In the genomic region with DNA sequence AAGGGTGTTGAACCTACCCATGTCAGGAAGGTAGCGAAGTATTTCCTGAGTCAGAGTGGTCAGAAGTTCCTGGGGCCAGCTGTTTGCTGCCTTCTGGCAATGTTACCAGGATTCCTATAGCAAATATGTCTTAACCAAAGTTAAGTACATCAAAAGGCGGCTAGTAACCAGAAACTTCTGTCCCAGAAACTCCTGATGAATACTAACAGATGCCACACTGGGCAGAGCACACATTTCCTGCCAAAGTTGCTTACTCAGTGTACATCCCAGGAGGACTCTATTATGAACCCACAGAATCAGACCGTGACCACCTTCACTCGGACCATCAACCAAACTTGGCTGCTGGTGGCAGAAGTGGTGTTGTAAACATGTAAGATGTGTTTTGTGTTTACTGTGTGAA, we compare ENCODE assay signal across 24 mouse cellular contexts.
"Had no signal": no experiment of that assay in that cellular context is flagged by ENCODE, and none has a peak within 500 bp of the region (broad histone marks: within the 10 kb centered on the region; RNA-seq: fewer than 3 reads in every experiment).

No protein-coding gene starts in this region.

- H3K27me3 ChIP-seq: liver, embryonic 15.5 days; lung, embryonic 15.5 days; megakaryocyte, embryonic 14.5 days; midbrain, embryonic 13.5 days; midbrain, embryonic 15.5 days; neural tube, embryonic 13.5 days; neural tube, embryonic 15.5 days; stomach, embryonic 15.5 days had no signal

- H3K36me3 ChIP-seq: liver, embryonic 15.5 days; lung, embryonic 15.5 days; midbrain, embryonic 13.5 days; midbrain, embryonic 15.5 days; neural tube, embryonic 13.5 days; neural tube, embryonic 15.5 days; stomach, embryonic 15.5 days had no signal

- ATAC-seq: liver, postnatal 0 days; lung, postnatal 0 days; midbrain, embryonic 13.5 days; midbrain, embryonic 15.5 days had no signal

- H3K9me3 ChIP-seq: liver, embryonic 15.5 days; lung, embryonic 15.5 days; megakaryocyte, embryonic 14.5 days; midbrain, embryonic 13.5 days; midbrain, embryonic 15.5 days; neural tube, embryonic 13.5 days; neural tube, embryonic 15.5 days; stomach, embryonic 15.5 days had no signal

- H3K4me1 ChIP-seq: liver, embryonic 15.5 days; lung, embryonic 15.5 days; megakaryocyte, embryonic 14.5 days; stomach, embryonic 15.5 days had no signal

- H3K4me3 ChIP-seq: liver, embryonic 15.5 days; lung, embryonic 15.5 days; megakaryocyte, embryonic 14.5 days; midbrain, embryonic 13.5 days; midbrain, embryonic 15.5 days; neural tube, embryonic 13.5 days; neural tube, embryonic 15.5 days; stomach, embryonic 15.5 days had no signal

- DNase-seq: liver, postnatal 0 days; lung, adult 2 months; lung, postnatal 14 days; lung, postnatal 36 days; retina, postnatal 1 day; right cerebral cortex, adult 18-20 months; right cerebral cortex, postnatal 25 days; right cerebral cortex, postnatal 4 days; spleen, adult 18-20 months; thymus, adult 2 months; thymus, postnatal 25 days; thymus, postnatal 4 days had no signal

- H3K27ac ChIP-seq: liver, embryonic 15.5 days; lung, embryonic 15.5 days; macrophage; neural tube, embryonic 13.5 days; neural tube, embryonic 15.5 days; stomach, embryonic 15.5 days; stomach, postnatal 0 days had no signal

- H3K9ac ChIP-seq: liver, embryonic 15.5 days; liver, postnatal 0 days; lung, embryonic 15.5 days; midbrain, embryonic 13.5 days; midbrain, embryonic 15.5 days; neural tube, embryonic 13.5 days; neural tube, embryonic 15.5 days; stomach, embryonic 15.5 days had no signal

- H3K4me2 ChIP-seq: liver, embryonic 15.5 days; lung, embryonic 15.5 days; midbrain, embryonic 11.5 days; midbrain, embryonic 13.5 days; midbrain, embryonic 15.5 days; neural tube, embryonic 13.5 days; neural tube, embryonic 15.5 days; stomach, embryonic 15.5 days had no signal
